Mouse (Mus musculus) heart, embryonic 15.5 days (tissue): ENCODE results near the gene Slc17a6. TPM values are rescaled to one million over a fixed set of nuclear protein-coding genes. Genes with fewer than 3 reads are reported as not detected.

Source experiments
- ATAC-seq: fragments of 200-750 bp; cut with Nextera tagmentation; replicated peaks from 2 replicates; pipeline ENCODE4 v1.8.0; 2017; ENCODE audit warnings: low read depth, moderate TSS enrichment; ENCODE audit not compliant: insufficient number of reproducible peaks, insufficient read depth, low FRiP score
- H3K27ac ChIP-seq: fragments of 300-500 bp; sonication (generic); 2 replicates; pipeline ENCODE4 v1.5.1; 2015; ENCODE audit warnings: mild to moderate bottlenecking, inconsistent platforms
- H3K27me3 ChIP-seq: fragments of 300-500 bp; sonication (generic); 2 replicates; pipeline ENCODE4 v1.6.1; 2015; ENCODE audit warnings: inconsistent platforms
- H3K36me3 ChIP-seq: fragments of 300-500 bp; sonication (generic); 2 replicates; pipeline ENCODE4 v1.6.1; 2015; ENCODE audit warnings: mild to moderate bottlenecking, inconsistent platforms
- H3K4me1 ChIP-seq: fragments of 300-500 bp; sonication (generic); replicated peaks from 2 replicates; pipeline ENCODE4 v1.6.1; 2015; ENCODE audit warnings: inconsistent platforms
- H3K4me2 ChIP-seq: fragments of 300-500 bp; sonication (generic); 2 replicates; pipeline ENCODE4 v1.6.1; 2015; ENCODE audit warnings: inconsistent platforms, mild to moderate bottlenecking, moderate library complexity
- H3K4me3 ChIP-seq: fragments of 300-500 bp; sonication (generic); 2 replicates; pipeline ENCODE4 v1.5.1; 2015; ENCODE audit warnings: mild to moderate bottlenecking, inconsistent platforms
- H3K9ac ChIP-seq: fragments of 300-500 bp; sonication (generic); 2 replicates; pipeline ENCODE4 v1.6.1; 2015; ENCODE audit warnings: mild to moderate bottlenecking, inconsistent platforms
- H3K9me3 ChIP-seq: fragments of 300-500 bp; sonication (generic); replicated peaks from 2 replicates; pipeline ENCODE4 v1.6.1; 2016; ENCODE audit warnings: inconsistent platforms
- WGBS: fragments of 180-500 bp; shearing (Covaris S2); methylation state at CpG from one replicate; pipeline ENCODE4 v1.1.7; 2015; ENCODE audit warnings: mixed read lengths; 5-methylcytosine and 5-hydroxymethylcytosine counted together
- polyA plus RNA-seq: library from polyadenylated mRNA; unstranded; fragments of >200 nt; fragmentation: Nextera tagmentation; extraction: Ambion mirVana; gene quantifications from 2 replicates; pipeline ENCODE4 v1.2.1, GENCODE M21; 2015

Gene Slc17a6
- 0.04 and 0.20 TPM in 2 replicates for polyA plus RNA-seq

- Histone ChIP-seq H3K9ac (no peak within 1 kb of the TSS), H3K36me3 (no peaks in the 10 kb centered on the region), H3K27ac (no peak within 1 kb of the TSS), H3K9me3 (no peaks in the 10 kb centered on the region), H3K4me3 (no peak within 1 kb of the TSS), H3K27me3 (peaks cover 64% of the 10 kb centered on the region), H3K4me1 (no peaks in the 10 kb centered on the region), H3K4me2 (no peak within 1 kb of the TSS)
- ATAC-seq = no peak
- WGBS = under 1% methylated on average over 23 of the region's 23 CpGs
These were observed at the start of gene Slc17a6 for GRCm38 (mm10) chr7:51621694-51622145. TSS of gene Slc17a6 (plus strand) at chr7:51622006.

- no peaks in the 10 kb centered on the region for H3K36me3 ChIP-seq
- H3K27ac ChIP-seq = no peak overlapping the region
- no peaks in the 10 kb centered on the region for H3K4me1 ChIP-seq
- no peaks in the 10 kb centered on the region for H3K27me3 ChIP-seq
- no peaks in the 10 kb centered on the region for H3K9me3 ChIP-seq
- H3K9ac ChIP-seq = no peak overlapping the region
- no peak overlapping the region for H3K4me3 ChIP-seq
- ATAC-seq = no peak
- H3K4me2 ChIP-seq = no peak overlapping the region
- 71% methylated on average over 4 of the region's 4 CpGs for WGBS
These were observed 21.8 kb upstream of the Slc17a6 start for GRCm38 (mm10) chr7:51600021-51600420.

- 79% methylated on average over 12 of the region's 12 CpGs for WGBS
- ATAC-seq = no peak
- Histone ChIP-seq H3K9me3 (no peaks in the 10 kb centered on the region), H3K4me1 (no peaks in the 10 kb centered on the region), H3K27ac (no peak overlapping the region), H3K36me3 (no peaks in the 10 kb centered on the region), H3K4me3 (no peak overlapping the region), H3K4me2 (no peak overlapping the region), H3K27me3 (no peaks in the 10 kb centered on the region), H3K9ac (no peak overlapping the region)
These were observed 18.1 kb upstream of the Slc17a6 start for GRCm38 (mm10) chr7:51603741-51604140.

- Histone ChIP-seq H3K27me3 (0 out of 2 replicates have a peak, but pooled peaks cover under 1% of the 10 kb centered on the region), H3K4me1 (no peaks in the 10 kb centered on the region), H3K9ac (no peak overlapping the region), H3K4me3 (no peak overlapping the region), H3K9me3 (no peaks in the 10 kb centered on the region), H3K27ac (no peak overlapping the region), H3K4me2 (no peak overlapping the region), H3K36me3 (no peaks in the 10 kb centered on the region)
- 36% methylated on average over 5 of the region's 5 CpGs for WGBS
- no peak for ATAC-seq
These were observed 7.4 kb upstream of the Slc17a6 start for GRCm38 (mm10) chr7:51614404-51614803.

- no peaks in the 10 kb centered on the region for H3K36me3 ChIP-seq
- H3K9ac ChIP-seq = no peak overlapping the region
- H3K4me3 ChIP-seq = no peak overlapping the region
- H3K9me3 ChIP-seq = no peaks in the 10 kb centered on the region
- peaks cover 29% of the 10 kb centered on the region for H3K27me3 ChIP-seq
- H3K4me2 ChIP-seq = no peak overlapping the region
- no peak for ATAC-seq
- no peak overlapping the region for H3K27ac ChIP-seq
- H3K4me1 ChIP-seq = no peaks in the 10 kb centered on the region
These were observed 3.9 kb upstream of the Slc17a6 start for GRCm38 (mm10) chr7:51617941-51618340.

- Histone ChIP-seq H3K4me3 (no peak overlapping the region), H3K9ac (no peak overlapping the region), H3K4me1 (no peaks in the 10 kb centered on the region), H3K4me2 (no peak overlapping the region), H3K36me3 (no peaks in the 10 kb centered on the region), H3K27me3 (peaks cover 31% of the 10 kb centered on the region), H3K27ac (no peak overlapping the region), H3K9me3 (no peaks in the 10 kb centered on the region)
- 27% methylated on average over 2 of the region's 2 CpGs for whole genome bisulfite sequencing
- ATAC-seq = no peak
These were observed 3.4 kb upstream of the Slc17a6 start for GRCm38 (mm10) chr7:51618412-51618811.

- Histone ChIP-seq H3K4me2 (no peak overlapping the region), H3K4me1 (no peaks in the 10 kb centered on the region), H3K9ac (no peak overlapping the region), H3K9me3 (no peaks in the 10 kb centered on the region), H3K27ac (no peak overlapping the region), H3K4me3 (no peak overlapping the region), H3K36me3 (no peaks in the 10 kb centered on the region), H3K27me3 (peaks cover 46% of the 10 kb centered on the region)
- no peak for ATAC-seq
- 30% methylated on average over 1 of the region's 1 CpGs for WGBS
These were observed 1.8 kb upstream of the Slc17a6 start for GRCm38 (mm10) chr7:51619977-51620376.

- ATAC-seq = no peak
- Histone ChIP-seq H3K9me3 (no peaks in the 10 kb centered on the region), H3K27me3 (peaks cover 69% of the 10 kb centered on the region), H3K9ac (no peak overlapping the region), H3K4me1 (no peaks in the 10 kb centered on the region), H3K4me3 (no peak overlapping the region), H3K27ac (no peak overlapping the region), H3K4me2 (no peak overlapping the region), H3K36me3 (no peaks in the 10 kb centered on the region)
- 2% methylated on average over 18 of the region's 18 CpGs for WGBS
These were observed 390 bp downstream of the Slc17a6 start for GRCm38 (mm10) chr7:51622196-51622595.

GRCm38 (mm10) chr7:51622666-51623065 is 860 bp downstream of the Slc17a6 start:
- H3K27me3 ChIP-seq = peaks cover 73% of the 10 kb centered on the region
- H3K36me3 ChIP-seq = no peaks in the 10 kb centered on the region
- no peak overlapping the region for H3K4me2 ChIP-seq
- no peak overlapping the region for H3K27ac ChIP-seq
- H3K4me1 ChIP-seq = no peaks in the 10 kb centered on the region
- H3K9ac ChIP-seq = no peak overlapping the region
- no peak overlapping the region for H3K4me3 ChIP-seq
- WGBS = 1% methylated on average over 5 of the region's 5 CpGs
- H3K9me3 ChIP-seq = no peaks in the 10 kb centered on the region
- ATAC-seq = no peak

GRCm38 (mm10) chr7:51624336-51624897 is 2.6 kb downstream of the Slc17a6 start:
- Histone ChIP-seq H3K4me3 (no peak overlapping the region), H3K4me2 (no peak overlapping the region)
- WGBS = 2% methylated on average over 4 of the region's 4 CpGs

GRCm38 (mm10) chr7:51625161-51625560 is 3.4 kb downstream of the Slc17a6 start:
- no peak for ATAC-seq
- H3K36me3 ChIP-seq = no peaks in the 10 kb centered on the region
- H3K9ac ChIP-seq = no peak overlapping the region
- no peaks in the 10 kb centered on the region for H3K4me1 ChIP-seq
- no peaks in the 10 kb centered on the region for H3K9me3 ChIP-seq
- under 1% methylated on average over 23 of the region's 23 CpGs for WGBS
- H3K27ac ChIP-seq = no peak overlapping the region
- H3K4me2 ChIP-seq = no peak overlapping the region
- H3K27me3 ChIP-seq = peaks cover 87% of the 10 kb centered on the region
- H3K4me3 ChIP-seq = no peak overlapping the region

More at GRCm38 (mm10) chr7:51624336-51624897, 2.6 kb downstream of the Slc17a6 start:
- no peak overlapping the region for H3K27ac ChIP-seq
- no peaks in the 10 kb centered on the region for H3K9me3 ChIP-seq
- H3K36me3 ChIP-seq = no peaks in the 10 kb centered on the region
- no peaks in the 10 kb centered on the region for H3K4me1 ChIP-seq
- peaks cover 87% of the 10 kb centered on the region for H3K27me3 ChIP-seq
- no peak overlapping the region for H3K9ac ChIP-seq
- no peak for ATAC-seq

- Histone ChIP-seq H3K4me2 (no peak overlapping the region), H3K9ac (no peak overlapping the region), H3K9me3 (no peaks in the 10 kb centered on the region), H3K36me3 (no peaks in the 10 kb centered on the region), H3K27ac (no peak overlapping the region), H3K4me3 (no peak overlapping the region), H3K27me3 (peaks cover 87% of the 10 kb centered on the region), H3K4me1 (no peaks in the 10 kb centered on the region)
- no peak for ATAC-seq
- WGBS = 1% methylated on average over 11 of the region's 11 CpGs
These were observed 3.9 kb downstream of the Slc17a6 start for GRCm38 (mm10) chr7:51625591-51626255.
